Mouse (Mus musculus): ENCODE measurements around the gene Tmem243.
"Not testable (repeated sequence)": the region's sequence is repeated elsewhere in the genome, so short reads cannot be mapped to it uniquely, and the experiment has no call there.

The Tmem243 gene

GRCm38 (mm10) chr5:9106806-9107205 is 6.3 kb downstream of the Tmem243 start:
- DNase-seq (ENCODE audit: low read depth, low spot score), result no peak

GRCm38 (mm10) chr5:9107296-9108089 is 7.0 kb downstream of the Tmem243 start:
- DNase-seq (ENCODE audit: low read depth, low spot score), result peak; percentile 55

- DNase-seq (ENCODE audit: low read depth, low spot score), result no peak
These were observed 8.0 kb downstream of the Tmem243 start for GRCm38 (mm10) chr5:9108490-9108889.

GRCm38 (mm10) chr5:9109582-9109981 is 9.1 kb downstream of the Tmem243 start:
- peak; percentile 70 for DNase-seq (ENCODE audit: low read depth, low spot score)

- no peak for DNase-seq (ENCODE audit: low read depth, low spot score)
These were observed 10.8 kb downstream of the Tmem243 start for GRCm38 (mm10) chr5:9111285-9111684.

GRCm38 (mm10) chr5:9111759-9112158 is 11.3 kb downstream of the Tmem243 start:
- peak; percentile 91 for DNase-seq (ENCODE audit: low read depth, low spot score)

- DNase-seq (ENCODE audit: low read depth, low spot score), result no peak
These were observed 13.7 kb downstream of the Tmem243 start for GRCm38 (mm10) chr5:9114162-9114561.

GRCm38 (mm10) chr5:9124134-9124533 is 23.7 kb downstream of the Tmem243 start:
- no peak for DNase-seq (ENCODE audit: low read depth, low spot score)

- DNase-seq (ENCODE audit: low read depth, low spot score), result no peak
These were observed 28.1 kb downstream of the Tmem243 start for GRCm38 (mm10) chr5:9128566-9128965.

- no peak for DNase-seq (ENCODE audit: low read depth, low spot score)
These were observed 31.3 kb downstream of the Tmem243 start for GRCm38 (mm10) chr5:9131786-9132185.

- no peak for DNase-seq (ENCODE audit: low read depth, low spot score)
These were observed 35.1 kb downstream of the Tmem243 start for GRCm38 (mm10) chr5:9135588-9135987.

GRCm38 (mm10) chr5:9140724-9141123 is 40.3 kb downstream of the Tmem243 start:
- DNase-seq (ENCODE audit: low read depth, low spot score), result no peak

GRCm38 (mm10) chr5:9142376-9142775 is 41.9 kb downstream of the Tmem243 start:
- DNase-seq (ENCODE audit: low read depth, low spot score), result no peak

- no peak for DNase-seq (ENCODE audit: low read depth, low spot score)
These were observed 48.9 kb downstream of the Tmem243 start for GRCm38 (mm10) chr5:9149273-9149850.

- no peak for DNase-seq (ENCODE audit: low read depth, low spot score)
These were observed 56.3 kb downstream of the Tmem243 start for GRCm38 (mm10) chr5:9156746-9157145.

- DNase-seq (ENCODE audit: low read depth, low spot score), result no peak
These were observed 56.9 kb downstream of the Tmem243 start for GRCm38 (mm10) chr5:9157336-9157735.

GRCm38 (mm10) chr5:9160831-9161455 is 60.5 kb downstream of the Tmem243 start:
- DNase-seq (ENCODE audit: low read depth, low spot score), result peak; percentile 69

GRCm38 (mm10) chr5:9161456-9162041 is 61.1 kb downstream of the Tmem243 start, which contains the start of gene Dmtf1:
Gene Dmtf1, minus strand, starts transcription at chr5:9161776.
- DNase-seq (ENCODE audit: low read depth, low spot score), result peak; percentile 96

GRCm38 (mm10) chr5:9162088-9162487 is 61.6 kb downstream of the Tmem243 start:
- peak; percentile 31 for DNase-seq (ENCODE audit: low read depth, low spot score)

- DNase-seq (ENCODE audit: low read depth, low spot score), result no peak
These were observed 62.9 kb downstream of the Tmem243 start for GRCm38 (mm10) chr5:9163411-9163810.

- not testable (repeated sequence) for DNase-seq (ENCODE audit: low read depth, low spot score)
These were observed 64.7 kb downstream of the Tmem243 start for GRCm38 (mm10) chr5:9165151-9165550.

GRCm38 (mm10) chr5:9166366-9166765 is 65.9 kb downstream of the Tmem243 start:
- no peak for DNase-seq (ENCODE audit: low read depth, low spot score)

Measured in CD4-positive, CD25-positive, alpha-beta regulatory T cell, adult 2 months (primary cell).